Mouse (Mus musculus) G1E (cell line): ENCODE results near the gene Cmtm2b.

Source experiments
- CTCF ChIP-seq: IDR thresholded peaks from 2 replicates; pipeline ENCODE4 v1.5.1; 2012; ENCODE audit warnings: low read depth, low read length, inconsistent platforms, mixed read lengths
- POLR2AphosphoS5 ChIP-seq: IDR thresholded peaks from 2 replicates; pipeline ENCODE4 v1.6.1; 2012; ENCODE audit warnings: low read depth, low read length, inconsistent platforms; ENCODE audit not compliant: insufficient replicate concordance
- TAL1 ChIP-seq: conservative IDR thresholded peaks from 2 replicates; pipeline ENCODE4 v1.6.1; 2012; ENCODE audit warnings: low read depth, low read length, inconsistent platforms, mixed read lengths

DNA sequence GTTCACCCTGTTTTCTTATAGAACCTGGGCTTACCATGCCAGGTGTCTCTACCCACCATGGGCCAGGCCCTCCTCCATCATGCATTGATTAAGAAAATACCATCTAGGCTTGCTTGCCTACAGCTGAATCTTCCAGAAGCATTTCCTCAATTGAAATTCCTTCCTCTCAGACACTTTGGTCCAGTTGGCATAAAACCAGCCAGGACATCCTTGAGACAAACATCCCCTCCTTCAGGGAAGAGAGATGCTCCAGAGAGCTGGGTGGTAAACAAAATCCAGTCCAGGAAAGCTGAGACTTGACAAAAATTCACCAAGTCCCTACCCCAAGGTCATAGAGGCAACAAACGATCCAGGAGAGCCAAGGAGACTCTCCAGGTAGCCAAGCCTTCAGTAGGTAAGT is 12.2 kb downstream of the Cmtm2b start:
- TF ChIP-seq CTCF, result no peak
- no peak for TF ChIP-seq POLR2AphosphoS5
- TF ChIP-seq TAL1, result no peak
